Mouse (Mus musculus): ENCODE results near the gene Vps25. TPM values are rescaled to one million over a fixed set of nuclear protein-coding genes. Genes with fewer than 3 reads are reported as not detected.

The Vps25 gene
- polyA plus RNA-seq, 1 experiment: 141 TPM

- TF ChIP-seq MYOD1 (IDR thresholded peaks at IDR 0.05; ENCODE audit: control insufficient read depth in 1 of 3, insufficient read length in 2 of 3, low read depth in 2 of 3) (no peak), SRF (IDR thresholded peaks at IDR 0.05; ENCODE audit: control insufficient read depth, insufficient read length, low read depth) (no peak), POLR2A (IDR thresholded peaks at IDR 0.05; ENCODE audit: insufficient read length, low read depth) (no peak), POLR2AphosphoS2 (IDR thresholded peaks at IDR 0.05; ENCODE audit: insufficient read length, low read depth) (no peak), MYOG (IDR thresholded peaks at IDR 0.05; ENCODE audit: control insufficient read depth in 1 of 3, insufficient read depth in 1 of 3, insufficient read length in 2 of 3, low read depth in 2 of 3) (no peak), REST (IDR thresholded peaks at IDR 0.05; ENCODE audit: insufficient read depth, insufficient read length) (no peak), CEBPB (IDR thresholded peaks at IDR 0.05; ENCODE audit: insufficient read depth, poor library complexity, severe bottlenecking) (no peak), USF1 (IDR thresholded peaks at IDR 0.05; ENCODE audit: low read depth) (no peak)
- H3ac ChIP-seq (ENCODE audit: control insufficient read depth, insufficient read length): no peak overlapping the region
- H3K36me3 ChIP-seq (ENCODE audit: control insufficient read depth, insufficient read depth): no peaks in the 10 kb centered on the region
- peaks cover 2% of the 10 kb centered on the region for H3K27me3 ChIP-seq (ENCODE audit: control insufficient read depth, insufficient read depth, insufficient read length)
- H3K4me2 ChIP-seq (ENCODE audit: low read depth): no peak overlapping the region
- H3K79me2 ChIP-seq (ENCODE audit: control insufficient read depth, insufficient read depth): no peaks in the 10 kb centered on the region
- peak overlapping the region; percentile 57 for H3K4me3 ChIP-seq
These were observed 23.0 kb downstream of the Vps25 start for GRCm38 (mm10) chr11:101276319-101277070.

GRCm38 (mm10) chr11:101277381-101278222 lies 24.1 kb downstream of the Vps25 start:
- Histone ChIP-seq H3ac (ENCODE audit: control insufficient read depth, insufficient read length) (peak overlapping the region; percentile 3), H3K36me3 (ENCODE audit: control insufficient read depth, insufficient read depth) (no peaks in the 10 kb centered on the region), H3K27me3 (ENCODE audit: control insufficient read depth, insufficient read depth, insufficient read length) (no peaks in the 10 kb centered on the region), H3K4me2 (ENCODE audit: low read depth) (peak overlapping the region; percentile 96), H3K4me3 (peak overlapping the region; percentile 57), H3K79me2 (ENCODE audit: control insufficient read depth, insufficient read depth) (no peaks in the 10 kb centered on the region)
- TF ChIP-seq MYOG (IDR thresholded peaks at IDR 0.05; ENCODE audit: control insufficient read depth in 1 of 3, insufficient read depth in 1 of 3, insufficient read length in 2 of 3, low read depth in 2 of 3) (no peak), E2F4 (IDR thresholded peaks at IDR 0.05; ENCODE audit: insufficient read depth) (no peak), TCF12 (IDR thresholded peaks at IDR 0.05; ENCODE audit: insufficient read depth, poor library complexity, severe bottlenecking) (no peak), SRF (IDR thresholded peaks at IDR 0.05; ENCODE audit: control insufficient read depth, insufficient read length, low read depth) (no peak), CEBPB (IDR thresholded peaks at IDR 0.05; ENCODE audit: insufficient read depth, poor library complexity, severe bottlenecking) (no peak), TCF3 (IDR thresholded peaks at IDR 0.05; ENCODE audit: insufficient read length, low read depth) (no peak), MYOD1 (IDR thresholded peaks at IDR 0.05; ENCODE audit: control insufficient read depth in 1 of 3, insufficient read length in 2 of 3, low read depth in 2 of 3) (no peak), MAX (IDR thresholded peaks at IDR 0.05; ENCODE audit: low read depth) (no peak), POLR2A (IDR thresholded peaks at IDR 0.05; ENCODE audit: insufficient read length, low read depth) (no peak), USF1 (IDR thresholded peaks at IDR 0.05; ENCODE audit: low read depth) (no peak), REST (IDR thresholded peaks at IDR 0.05; ENCODE audit: insufficient read depth, insufficient read length) (no peak), POLR2AphosphoS2 (IDR thresholded peaks at IDR 0.05; ENCODE audit: insufficient read length, low read depth) (no peak)

GRCm38 (mm10) chr11:101278223-101279192 lies 25.0 kb downstream of the Vps25 start, which contains the start of the genes Cntd1 and Coa3:
Gene Cntd1, plus strand, starts transcription at chr11:101279012.
Gene Coa3, minus strand, starts transcription at chr11:101279114.
- Histone ChIP-seq H3K79me2 (ENCODE audit: control insufficient read depth, insufficient read depth) (no peaks in the 10 kb centered on the region), H3K4me3 (peak within 1 kb of the TSS; percentile 57), H3K27me3 (ENCODE audit: control insufficient read depth, insufficient read depth, insufficient read length) (no peaks in the 10 kb centered on the region), H3ac (ENCODE audit: control insufficient read depth, insufficient read length) (peak within 1 kb of the TSS; percentile 3), H3K36me3 (ENCODE audit: control insufficient read depth, insufficient read depth) (no peaks in the 10 kb centered on the region), H3K4me2 (ENCODE audit: low read depth) (peak within 1 kb of the TSS; percentile 96)
- TF ChIP-seq MYOG (IDR thresholded peaks at IDR 0.05; ENCODE audit: control insufficient read depth in 1 of 3, insufficient read depth in 1 of 3, insufficient read length in 2 of 3, low read depth in 2 of 3) (no peak), TCF3 (IDR thresholded peaks at IDR 0.05; ENCODE audit: insufficient read length, low read depth) (no peak), SRF (IDR thresholded peaks at IDR 0.05; ENCODE audit: control insufficient read depth, insufficient read length, low read depth) (no peak), MYOD1 (IDR thresholded peaks at IDR 0.05; ENCODE audit: control insufficient read depth in 1 of 3, insufficient read length in 2 of 3, low read depth in 2 of 3) (no peak), POLR2AphosphoS2 (IDR thresholded peaks at IDR 0.05; ENCODE audit: insufficient read length, low read depth) (peak; percentile 69), MAX (IDR thresholded peaks at IDR 0.05; ENCODE audit: low read depth) (no peak), E2F4 (IDR thresholded peaks at IDR 0.05; ENCODE audit: insufficient read depth) (no peak), TCF12 (IDR thresholded peaks at IDR 0.05; ENCODE audit: insufficient read depth, poor library complexity, severe bottlenecking) (no peak), REST (IDR thresholded peaks at IDR 0.05; ENCODE audit: insufficient read depth, insufficient read length) (no peak), CEBPB (IDR thresholded peaks at IDR 0.05; ENCODE audit: insufficient read depth, poor library complexity, severe bottlenecking) (no peak), POLR2A (IDR thresholded peaks at IDR 0.05; ENCODE audit: insufficient read length, low read depth) (peak; percentile 79), USF1 (IDR thresholded peaks at IDR 0.05; ENCODE audit: low read depth) (no peak)

Measured in myocyte (in vitro differentiated cells).